Mouse (Mus musculus) liver, embryonic 14.5 days (tissue): ENCODE results near the gene Yme1l1. TPM values are rescaled to one million over a fixed set of nuclear protein-coding genes. Genes with fewer than 3 reads are reported as not detected.

Experiments
- ATAC-seq: fragments of 200-750 bp; cut with Nextera tagmentation; 2 replicates; pipeline ENCODE4 v1.8.0; 2017; ENCODE audit warnings: moderate number of reproducible peaks, mild to moderate bottlenecking, moderate library complexity; ENCODE audit not compliant: insufficient read depth
- DNase-seq, 3 experiments: peaks; one replicate each; pipeline ENCODE4 v3.0.0-alpha.2; 2012 to 2013; ENCODE audit warnings: low read depth in 3 of 3, low spot score in 3 of 3
- H3K27ac ChIP-seq: fragments of 300-500 bp; sonication (generic); 2 replicates; pipeline ENCODE4 v1.5.1; 2014; ENCODE audit warnings: moderate library complexity, mild to moderate bottlenecking, control low read depth, inconsistent platforms
- H3K27me3 ChIP-seq: fragments of 300-500 bp; sonication (generic); 2 replicates; pipeline ENCODE4 v1.6.1; 2014; ENCODE audit warnings: mild to moderate bottlenecking, low read length, moderate library complexity; ENCODE audit not compliant: control insufficient read depth, insufficient read depth
- H3K36me3 ChIP-seq: fragments of 300-500 bp; sonication (generic); replicated peaks from 2 replicates; pipeline ENCODE4 v1.6.1; 2014; ENCODE audit warnings: low read depth; ENCODE audit not compliant: control insufficient read depth, insufficient read depth
- H3K4me1 ChIP-seq, 2 experiments: fragments of 200-500 bp in 1 of 2; fragments of 300-500 bp in 1 of 2; sonication (generic) in 1 of 2; replicated peaks; 2 replicates each; pipeline ENCODE4 v1.6.1; 2012 to 2014; ENCODE audit warnings: antibody characterized with exemption in 1 of 2, inconsistent platforms in 1 of 2, low read length in 1 of 2; ENCODE audit not compliant: control insufficient read depth in 2 of 2, insufficient read depth in 2 of 2
- H3K4me2 ChIP-seq: fragments of 300-500 bp; sonication (generic); 2 replicates; pipeline ENCODE4 v1.6.1; 2014; ENCODE audit warnings: low read depth, mild to moderate bottlenecking, control low read depth, moderate library complexity
- H3K4me3 ChIP-seq, 2 experiments: fragments of 200-500 bp in 1 of 2; fragments of 300-500 bp in 1 of 2; sonication (generic) in 1 of 2; 2 replicates each; pipeline ENCODE4 v1.5.1; 2012 to 2014; ENCODE audit warnings: low read depth in 2 of 2, low read length in 2 of 2, mild to moderate bottlenecking in 2 of 2, control low read depth in 1 of 2, inconsistent platforms in 1 of 2, moderate library complexity in 1 of 2; ENCODE audit not compliant: insufficient read depth in 1 of 2
- H3K9ac ChIP-seq: fragments of 300-500 bp; sonication (generic); replicated peaks from 2 replicates; pipeline ENCODE4 v1.6.1; 2014; ENCODE audit warnings: mild to moderate bottlenecking, control low read depth, moderate library complexity
- H3K9me3 ChIP-seq: fragments of 300-500 bp; sonication (generic); 2 replicates; pipeline ENCODE4 v1.6.1; 2016; ENCODE audit warnings: low read length, mixed read lengths; ENCODE audit not compliant: control insufficient read depth
- CTCF ChIP-seq: IDR thresholded peaks from 2 replicates; pipeline ENCODE4 v1.5.1; 2016; ENCODE audit warnings: antibody characterized with exemption, low read depth, control low read depth
- EP300 ChIP-seq: IDR thresholded peaks from 2 replicates; pipeline ENCODE4 v1.6.1; 2016; ENCODE audit warnings: antibody characterized with exemption, low read depth
- WGBS: fragments of 180-500 bp; shearing (Covaris S2); extraction: QIAGEN DNeasy Blood & Tissue Kit; methylation state at CpG from one replicate; pipeline ENCODE4 v1.1.7; 2014; ENCODE audit not compliant: insufficient replicate concordance; 5-methylcytosine and 5-hydroxymethylcytosine counted together
- polyA plus RNA-seq, 2 experiments: library from polyadenylated mRNA; depleted of rRNA in 1 of 2; stranded (reverse) in 1 of 2; unstranded in 1 of 2; fragments of >200 nt; fragmentation: Nextera tagmentation in 1 of 2; extraction: Ambion mirVana in 1 of 2; gene quantifications; 2 replicates each; pipeline versions ENCODE4 v1.2.1 to v1.2.3; 2012 to 2014

The Yme1l1 gene
- polyA plus RNA-seq (2012; rRNA removed), result 6.9 and 14.4 TPM in 2 replicates
- 34.6 and 36.4 TPM in 2 replicates for polyA plus RNA-seq (2014; fragmentation: Nextera tagmentation; extraction: Ambion mirVana)

- Histone ChIP-seq H3K9ac (peak within 1 kb of the TSS; percentile 89), H3K36me3 (no peaks in the 10 kb centered on the region), H3K9me3 (no peaks in the 10 kb centered on the region), H3K4me3 (peak within 1 kb of the TSS; percentile 73 to 99), H3K27me3 (no peaks in the 10 kb centered on the region), H3K27ac (peak within 1 kb of the TSS; percentile 98), H3K4me2 (peak within 1 kb of the TSS; percentile 80), H3K4me1 (peaks cover 12 to 17% of the 10 kb centered on the region in 2 experiments)
- DNase-seq (peak; percentile 92 to 95 (median 94)), ATAC-seq (peak; percentile 97)
- TF ChIP-seq CTCF, result no peak; the same call in 1 of the 2 replicates
- WGBS, result under 1% methylated on average over 61 of the region's 61 CpGs
Observed at GRCm38 (mm10) chr2:23155777-23156607, at the start of gene Yme1l1, which contains the start of gene Mastl. Gene Yme1l1 (plus strand): TSS chr2:23156369. Gene Mastl (minus strand): TSS chr2:23156024.

- H3K9ac ChIP-seq, result no peak overlapping the region
- DNase-seq (no peak), ATAC-seq (no peak)
- H3K4me1 ChIP-seq, result no peaks in the 10 kb centered on the region
- no peaks in the 10 kb centered on the region for H3K27me3 ChIP-seq
- H3K4me3 ChIP-seq, result no peak overlapping the region
- no peaks in the 10 kb centered on the region for H3K9me3 ChIP-seq
- no peak overlapping the region for H3K4me2 ChIP-seq
- no peak for TF ChIP-seq CTCF
- no peak for TF ChIP-seq EP300
- H3K36me3 ChIP-seq, result peaks cover 5% of the 10 kb centered on the region
- no peak overlapping the region for H3K27ac ChIP-seq
Observed at GRCm38 (mm10) chr2:23119573-23119972, 36.6 kb upstream of the Yme1l1 start.

GRCm38 (mm10) chr2:23155199-23155621, 959 bp upstream of the Yme1l1 start:
- Histone ChIP-seq H3K9me3 (no peaks in the 10 kb centered on the region), H3K27ac (peak overlapping the region; percentile 98), H3K4me3 (peak overlapping the region; percentile 73 to 94), H3K36me3 (no peaks in the 10 kb centered on the region), H3K4me1 (peaks cover 12 to 17% of the 10 kb centered on the region in 2 experiments), H3K27me3 (no peaks in the 10 kb centered on the region), H3K9ac (peak overlapping the region; percentile 89), H3K4me2 (peak overlapping the region; percentile 80)
- ATAC-seq, result peak; percentile 27
- DNase-seq, result peak; percentile 35 to 60 (median 36)
- 2% methylated on average over 5 of the region's 5 CpGs for WGBS
- TF ChIP-seq CTCF (no peak), EP300 (no peak)

DNA sequence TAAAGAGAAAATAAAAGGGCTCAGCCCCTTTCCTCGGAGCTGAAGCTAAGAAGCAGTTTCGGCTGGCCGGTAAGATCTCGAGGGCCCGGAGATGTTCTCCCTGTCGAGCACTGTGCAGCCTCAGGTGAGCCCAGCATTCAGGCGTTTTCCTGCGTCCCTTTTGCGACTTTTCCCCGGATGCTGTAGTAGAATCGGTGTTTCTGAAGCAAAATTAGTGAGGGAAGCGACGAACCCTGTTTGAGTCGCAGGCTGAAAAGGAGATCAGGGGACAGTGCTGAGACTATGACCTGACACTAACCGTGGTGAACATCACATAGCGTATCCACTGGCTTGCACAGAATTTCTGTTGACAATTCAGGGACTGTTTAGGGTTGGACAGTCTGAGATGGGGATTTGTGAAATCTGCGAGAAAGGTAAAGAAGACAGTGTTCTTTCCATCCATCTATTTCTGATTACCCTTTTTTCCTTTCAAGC, 476 bp downstream of the Yme1l1 start:
- peak overlapping the region; percentile 73 to 99 for H3K4me3 ChIP-seq
- peak overlapping the region; percentile 81 for H3K9ac ChIP-seq
- H3K36me3 ChIP-seq, result peaks cover 3% of the 10 kb centered on the region; the same call in 1 of the 2 replicates
- peaks cover 12 to 17% of the 10 kb centered on the region in 2 experiments for H3K4me1 ChIP-seq
- DNase-seq (no peak), ATAC-seq (no peak)
- H3K27me3 ChIP-seq, result no peaks in the 10 kb centered on the region
- H3K27ac ChIP-seq, result peak overlapping the region; percentile 98
- peak overlapping the region; percentile 62 for H3K4me2 ChIP-seq
- 0% methylated on average over 17 of the region's 17 CpGs for WGBS
- TF ChIP-seq EP300 (no peak), CTCF (no peak)
- H3K9me3 ChIP-seq, result no peaks in the 10 kb centered on the region

DNA sequence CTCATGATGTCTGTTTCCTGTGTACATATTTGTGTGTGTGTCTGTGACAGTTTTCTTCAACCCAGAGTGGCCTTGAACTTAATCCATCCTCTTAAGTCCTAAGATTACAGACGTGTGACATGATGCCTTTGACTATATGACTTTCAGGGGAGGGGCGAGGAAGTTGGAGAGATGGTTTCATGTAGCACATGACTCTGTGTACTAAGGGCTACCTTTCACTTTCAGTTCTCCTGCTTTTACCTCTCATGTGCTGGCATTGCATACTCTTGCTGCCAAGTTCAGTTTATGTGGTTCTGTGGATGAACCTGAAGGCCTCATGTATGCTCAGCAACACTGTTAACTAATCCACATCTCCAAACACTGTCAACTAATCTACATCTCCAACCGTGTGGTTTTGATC, 16.1 kb downstream of the Yme1l1 start:
- H3K36me3 ChIP-seq, result peaks cover 49% of the 10 kb centered on the region
- ATAC-seq (no peak), DNase-seq (no peak)
- TF ChIP-seq EP300, result no peak
- no peak for TF ChIP-seq CTCF
- no peak overlapping the region for H3K9ac ChIP-seq
- H3K4me1 ChIP-seq, result no peaks in the 10 kb centered on the region
- H3K4me3 ChIP-seq, result no peak overlapping the region
- WGBS, result 68% methylated on average over 3 of the region's 3 CpGs
- H3K4me2 ChIP-seq, result no peak overlapping the region
- H3K27me3 ChIP-seq, result no peaks in the 10 kb centered on the region
- no peaks in the 10 kb centered on the region for H3K9me3 ChIP-seq
- H3K27ac ChIP-seq, result no peak overlapping the region
